Mouse (Mus musculus): ENCODE results near the gene Rad52. TPM values are rescaled to one million over a fixed set of nuclear protein-coding genes. Genes with fewer than 3 reads are reported as not detected.

The Rad52 gene
- polyA plus RNA-seq, 1 experiment from 2014 or later = 26.1 TPM

Other genes with a start within 250 kb of the Rad52 start
- 45.8 and 65.3 TPM in 2 replicates for gene Erc1, start 54.5 kb upstream of the Rad52 start, polyA plus RNA-seq (2014; fragmentation: Nextera tagmentation; extraction: Ambion mirVana)
- 55.9 and 60.4 TPM in 2 replicates for gene Wnk1, start 136.0 kb downstream of the Rad52 start, polyA plus RNA-seq (2014; fragmentation: Nextera tagmentation; extraction: Ambion mirVana)
- not detected in 2 replicates for gene Ninj2, start 190.7 kb downstream of the Rad52 start, polyA plus RNA-seq (2014; fragmentation: Nextera tagmentation; extraction: Ambion mirVana)

Measured in midbrain, embryonic 14.5 days (tissue).